ENCODE assay signal across 13 mouse cellular contexts in genomic region chr2:45040706-45041312, GRCm38 (mm10).
A peak's percentile ranks its signal among the peaks of the same experiment; 100 is the strongest.
DNase-seq lines count a peak whose midpoint lies in the region; ATAC-seq and TF ChIP-seq lines count a peak whose summit lies in the region.
"Had no signal": no experiment of that assay in that cellular context is flagged by ENCODE, and none has a peak within 500 bp of the region (broad histone marks: within the 10 kb centered on the region; RNA-seq: fewer than 3 reads in every experiment).

No protein-coding gene starts in this region.

- peak overlapping the region; percentile 44 for H3K4me2 ChIP-seq in heart, embryonic 13.5 days
- no peak overlapping the region for H3K4me2 ChIP-seq in stomach, embryonic 15.5 days
- H3K4me2 ChIP-seq in stomach, postnatal 0 days (replicated peaks; ENCODE audit: low read depth) = no peak overlapping the region
- peak overlapping the region; percentile 51 for H3K4me2 ChIP-seq in liver, embryonic 12.5 days

- no peak for TF ChIP-seq EP300 in stomach, postnatal 0 days (optimal IDR thresholded peaks at IDR 0.05)

- H3K9ac ChIP-seq in heart, embryonic 13.5 days = peak overlapping the region; percentile 41; the same call in 1 of the 2 replicates
- H3K9ac ChIP-seq in stomach, embryonic 15.5 days = no peak overlapping the region
- no peak overlapping the region for H3K9ac ChIP-seq in stomach, postnatal 0 days (ENCODE audit: low read length)
- peak overlapping the region; percentile 52 for H3K9ac ChIP-seq in liver, embryonic 12.5 days

- intact Hi-C loops in heart, postnatal 14 days (cut with DNase I) = no loop called here

- no peak overlapping the region for H3K4me3 ChIP-seq in heart, embryonic 13.5 days
- H3K4me3 ChIP-seq in stomach, embryonic 15.5 days (replicated peaks) = no peak overlapping the region
- no peak overlapping the region for H3K4me3 ChIP-seq in stomach, postnatal 0 days (ENCODE audit: low read depth, low read length)
- 0 out of 2 replicates have a peak overlapping the region, but pooled peaks have one; percentile 2 for H3K4me3 ChIP-seq in liver, embryonic 12.5 days
- H3K4me3 ChIP-seq: hindbrain, embryonic 10.5 days had no signal

- H3K27me3 ChIP-seq in heart, embryonic 13.5 days (replicated peaks) = no peaks in the 10 kb centered on the region
- H3K27me3 ChIP-seq in stomach, embryonic 15.5 days (replicated peaks) = no peaks in the 10 kb centered on the region
- no peaks in the 10 kb centered on the region for H3K27me3 ChIP-seq in stomach, postnatal 0 days (ENCODE audit: control insufficient read depth, insufficient read depth, low read length)
- H3K27me3 ChIP-seq in liver, embryonic 12.5 days (replicated peaks) = no peaks in the 10 kb centered on the region

- peaks cover 81% of the 10 kb centered on the region for H3K4me1 ChIP-seq in heart, embryonic 13.5 days
- peaks cover 3% of the 10 kb centered on the region; the same call in 1 of the 2 replicates for H3K4me1 ChIP-seq in stomach, embryonic 15.5 days
- 0 out of 2 replicates have a peak, but pooled peaks cover 2% of the 10 kb centered on the region for H3K4me1 ChIP-seq in stomach, postnatal 0 days (replicated peaks; ENCODE audit: control insufficient read depth, insufficient read depth)
- peaks cover 94% of the 10 kb centered on the region for H3K4me1 ChIP-seq in liver, embryonic 12.5 days

- peak overlapping the region; percentile 77 for H3K27ac ChIP-seq in heart, embryonic 13.5 days (replicated peaks)
- no peak overlapping the region for H3K27ac ChIP-seq in stomach, embryonic 15.5 days
- no peak overlapping the region for H3K27ac ChIP-seq in stomach, postnatal 0 days (replicated peaks)
- H3K27ac ChIP-seq in liver, embryonic 12.5 days = peak overlapping the region; percentile 86

- H3K36me3 ChIP-seq in heart, embryonic 13.5 days = no peaks in the 10 kb centered on the region
- H3K36me3 ChIP-seq in stomach, embryonic 15.5 days = no peaks in the 10 kb centered on the region
- no peaks in the 10 kb centered on the region for H3K36me3 ChIP-seq in stomach, postnatal 0 days (ENCODE audit: control insufficient read depth, insufficient read depth, low read length)
- no peaks in the 10 kb centered on the region for H3K36me3 ChIP-seq in liver, embryonic 12.5 days
- H3K36me3 ChIP-seq: hindbrain, embryonic 10.5 days had no signal

- H3K9me3 ChIP-seq in heart, embryonic 13.5 days = no peaks in the 10 kb centered on the region
- no peaks in the 10 kb centered on the region for H3K9me3 ChIP-seq in stomach, embryonic 15.5 days
- H3K9me3 ChIP-seq in stomach, postnatal 0 days (ENCODE audit: control insufficient read depth, low read length) = no peaks in the 10 kb centered on the region
- H3K9me3 ChIP-seq in liver, embryonic 12.5 days (replicated peaks) = no peaks in the 10 kb centered on the region
- H3K9me3 ChIP-seq: hindbrain, embryonic 10.5 days had no signal

- DNase-seq in heart, postnatal 14 days = no peak
- no peak for DNase-seq in stomach, postnatal 0 days (ENCODE audit: low spot score)
- DNase-seq in frontal cortex, postnatal 14 days (ENCODE audit: low spot score in 2 of 2) = no peak
- no peak for DNase-seq in frontal cortex, postnatal 36 days (ENCODE audit: low spot score in 2 of 2)
- DNase-seq: cerebellum, postnatal 25 days; kidney, postnatal 4 days; lung, adult 18-20 months; right cerebral cortex, postnatal 14 days had no signal

- no peak for ATAC-seq in heart, embryonic 13.5 days (ENCODE audit: extremely low read depth, insufficient number of reproducible peaks, low FRiP score, low TSS enrichment)
- ATAC-seq in stomach, embryonic 15.5 days (ENCODE audit: insufficient read depth, low FRiP score, low read depth) = peak; percentile 64
- no peak for ATAC-seq in stomach, postnatal 0 days (ENCODE audit: low FRiP score, low TSS enrichment)
- ATAC-seq in liver, embryonic 12.5 days = peak; percentile 88
- ATAC-seq: intestine, embryonic 16.5 days had no signal

- no peak for TF ChIP-seq CTCF in stomach, postnatal 0 days (IDR thresholded peaks at IDR 0.05; ENCODE audit: low read depth)

- 42% methylated on average over 13 of the region's 13 CpGs for WGBS in heart, embryonic 13.5 days
- 65% methylated on average over 13 of the region's 13 CpGs for WGBS in stomach, embryonic 15.5 days
- 69% methylated on average over 13 of the region's 13 CpGs for WGBS in stomach, postnatal 0 days
- 35% methylated on average over 13 of the region's 13 CpGs for WGBS in liver, embryonic 12.5 days (ENCODE audit: insufficient replicate concordance)

Comparison
In these comparisons a context has a peak if more than half of its experiments do, and no peak if none do; other contexts are left out.
1. ATAC-seq: peak in stomach, embryonic 15.5 days (single experiment) and liver, embryonic 12.5 days (single experiment); none in heart, embryonic 13.5 days (single experiment) and stomach, postnatal 0 days (single experiment).
2. H3K27ac ChIP-seq: peak in heart, embryonic 13.5 days (single experiment) and liver, embryonic 12.5 days (single experiment); none in stomach, embryonic 15.5 days (single experiment) and stomach, postnatal 0 days (single experiment).
3. H3K4me2 ChIP-seq: peak in heart, embryonic 13.5 days (single experiment) and liver, embryonic 12.5 days (single experiment); none in stomach, embryonic 15.5 days (single experiment) and stomach, postnatal 0 days (single experiment).
4. H3K9ac ChIP-seq: peak in heart, embryonic 13.5 days (single experiment) and liver, embryonic 12.5 days (single experiment); none in stomach, embryonic 15.5 days (single experiment) and stomach, postnatal 0 days (single experiment).